Mouse (Mus musculus): ENCODE data around the gene Nme7.

Nme7 gene

GRCm38 (mm10) chr1:164320731-164321130, 16.8 kb downstream of the Nme7 start:
- DNase-seq (ENCODE audit: low read depth, low spot score): peak; percentile 57

GRCm38 (mm10) chr1:164321408-164321807, 17.5 kb downstream of the Nme7 start:
- DNase-seq (ENCODE audit: low read depth, low spot score): peak; percentile 19

- no peak for DNase-seq (ENCODE audit: low read depth, low spot score)
These were observed 19.2 kb downstream of the Nme7 start for GRCm38 (mm10) chr1:164322987-164323650.

- DNase-seq (ENCODE audit: low read depth, low spot score): no peak
These were observed 20.3 kb downstream of the Nme7 start for GRCm38 (mm10) chr1:164324221-164324620.

GRCm38 (mm10) chr1:164324878-164325277, 21.0 kb downstream of the Nme7 start:
- no peak for DNase-seq (ENCODE audit: low read depth, low spot score)

GRCm38 (mm10) chr1:164326600-164327155, 22.8 kb downstream of the Nme7 start:
- DNase-seq (ENCODE audit: low read depth, low spot score): peak; percentile 84

GRCm38 (mm10) chr1:164327764-164328163, 23.8 kb downstream of the Nme7 start:
- no peak for DNase-seq (ENCODE audit: low read depth, low spot score)

- DNase-seq (ENCODE audit: low read depth, low spot score): no peak
These were observed 28.6 kb downstream of the Nme7 start for GRCm38 (mm10) chr1:164332559-164332958.

GRCm38 (mm10) chr1:164335435-164335834, 31.5 kb downstream of the Nme7 start:
- no peak for DNase-seq (ENCODE audit: low read depth, low spot score)

GRCm38 (mm10) chr1:164335846-164336245, 31.9 kb downstream of the Nme7 start:
- DNase-seq (ENCODE audit: low read depth, low spot score): peak; percentile 54

GRCm38 (mm10) chr1:164342161-164342560, 38.2 kb downstream of the Nme7 start:
- no peak for DNase-seq (ENCODE audit: low read depth, low spot score)

- peak; percentile 61 for DNase-seq (ENCODE audit: low read depth, low spot score)
These were observed 49.5 kb downstream of the Nme7 start for GRCm38 (mm10) chr1:164353443-164353842.

- no peak for DNase-seq (ENCODE audit: low read depth, low spot score)
These were observed 54.1 kb downstream of the Nme7 start for GRCm38 (mm10) chr1:164357995-164358394.

- peak; percentile 34 for DNase-seq (ENCODE audit: low read depth, low spot score)
These were observed 58.1 kb downstream of the Nme7 start for GRCm38 (mm10) chr1:164361997-164362396.

- peak; percentile 86 for DNase-seq (ENCODE audit: low read depth, low spot score)
These were observed 62.5 kb downstream of the Nme7 start for GRCm38 (mm10) chr1:164366156-164367128.

- no peak for DNase-seq (ENCODE audit: low read depth, low spot score)
These were observed 64.2 kb downstream of the Nme7 start for GRCm38 (mm10) chr1:164368152-164368551.

- no peak for DNase-seq (ENCODE audit: low read depth, low spot score)
These were observed 65.9 kb downstream of the Nme7 start for GRCm38 (mm10) chr1:164369781-164370180.

GRCm38 (mm10) chr1:164373029-164373428, 69.1 kb downstream of the Nme7 start:
- DNase-seq (ENCODE audit: low read depth, low spot score): no peak

- no peak for DNase-seq (ENCODE audit: low read depth, low spot score)
These were observed 70.1 kb downstream of the Nme7 start for GRCm38 (mm10) chr1:164374020-164374419.

GRCm38 (mm10) chr1:164375626-164376025, 71.7 kb downstream of the Nme7 start:
- no peak for DNase-seq (ENCODE audit: low read depth, low spot score)

GRCm38 (mm10) chr1:164376761-164377487, 73.0 kb downstream of the Nme7 start:
- DNase-seq (ENCODE audit: low read depth, low spot score): no peak

GRCm38 (mm10) chr1:164383621-164384020, 79.7 kb downstream of the Nme7 start:
- DNase-seq (ENCODE audit: low read depth, low spot score): no peak

All from brain, adult 2 months (tissue).